Mouse (Mus musculus) thymus, adult 18-20 months (tissue): ENCODE results near the gene H2-Ke6.
A peak's percentile ranks its signal among the peaks of the same experiment; 100 is the strongest.
"Not testable (repeated sequence)": the region's sequence is repeated elsewhere in the genome, so short reads cannot be mapped to it uniquely, and the experiment has no call there.

Source experiments
- DNase-seq, 2 experiments: peaks; one replicate each; pipeline ENCODE4 v3.0.0; 2022; ENCODE audit warnings: mixed read lengths in 2 of 2

The H2-Ke6 gene

GRCm38 (mm10) chr17:34029150-34029889 lies 1.5 kb upstream of the H2-Ke6 start:
- no peak for DNase-seq

- no peak for DNase-seq
These were observed 765 bp upstream of the H2-Ke6 start for GRCm38 (mm10) chr17:34028501-34029149.

GRCm38 (mm10) chr17:34026917-34027655 lies 774 bp downstream of the H2-Ke6 start:
- peak in 1 of 2 experiments; percentile 55 for DNase-seq

GRCm38 (mm10) chr17:34026221-34026620 lies 1.6 kb downstream of the H2-Ke6 start:
- no peak for DNase-seq

GRCm38 (mm10) chr17:34025756-34026151 lies 2.1 kb downstream of the H2-Ke6 start:
- peak in 1 of 2 experiments; percentile 34 for DNase-seq

- DNase-seq = peak in 1 of 2 experiments; percentile 57
These were observed 2.8 kb downstream of the H2-Ke6 start for GRCm38 (mm10) chr17:34024861-34025755.

- peak; percentile 81 to 85 for DNase-seq
These were observed 3.5 kb downstream of the H2-Ke6 start, which contains the start of gene Ring1 for GRCm38 (mm10) chr17:34024317-34024821. Gene Ring1 (minus strand): TSS chr17:34024680.

GRCm38 (mm10) chr17:34023678-34024077 lies 4.2 kb downstream of the H2-Ke6 start:
- DNase-seq = no peak

- DNase-seq = no peak
These were observed 4.9 kb downstream of the H2-Ke6 start for GRCm38 (mm10) chr17:34022987-34023386.

GRCm38 (mm10) chr17:34022414-34022783 lies 5.5 kb downstream of the H2-Ke6 start:
- DNase-seq = no peak

- DNase-seq = no peak
These were observed 6.1 kb downstream of the H2-Ke6 start for GRCm38 (mm10) chr17:34021539-34022413.

GRCm38 (mm10) chr17:34013436-34013835 lies 14.4 kb downstream of the H2-Ke6 start:
- no peak for DNase-seq

- no peak for DNase-seq
These were observed 17.7 kb downstream of the H2-Ke6 start for GRCm38 (mm10) chr17:34010156-34010555.

GRCm38 (mm10) chr17:34006570-34006969 lies 21.3 kb downstream of the H2-Ke6 start:
- DNase-seq = no peak

GRCm38 (mm10) chr17:34003426-34003825 lies 24.4 kb downstream of the H2-Ke6 start:
- peak; percentile 35 to 44 for DNase-seq

- not testable (repeated sequence) for DNase-seq
These were observed 27.1 kb downstream of the H2-Ke6 start for GRCm38 (mm10) chr17:34000796-34001195.

GRCm38 (mm10) chr17:34000150-34000537 lies 27.7 kb downstream of the H2-Ke6 start, which contains the start of gene H2-K1:
Gene H2-K1 (minus strand): TSS chr17:34000347.
- DNase-seq = peak; percentile 79 to 87

- DNase-seq = peak; percentile 20 to 25
These were observed 28.3 kb downstream of the H2-Ke6 start for GRCm38 (mm10) chr17:33999341-34000149.

- DNase-seq = not testable (repeated sequence)
These were observed 29.2 kb downstream of the H2-Ke6 start for GRCm38 (mm10) chr17:33998697-33999096.

GRCm38 (mm10) chr17:33997025-33997424 lies 30.8 kb downstream of the H2-Ke6 start:
- not testable (repeated sequence) for DNase-seq
